Mouse (Mus musculus) lung, postnatal 25 days (tissue): ENCODE data around the gene Tacc2.
A peak's percentile ranks its signal among the peaks of the same experiment; 100 is the strongest.
"Not testable (repeated sequence)": the region's sequence is repeated elsewhere in the genome, so short reads cannot be mapped to it uniquely, and the experiment has no call there.

ENCODE experiments used
- DNase-seq: peaks from one replicate; pipeline ENCODE4 v3.0.0; 2022; ENCODE audit warnings: low spot score

The Tacc2 gene

GRCm38 (mm10) chr7:130577388-130578003 is at the start of gene Tacc2:
Gene Tacc2, plus strand, starts transcription at chr7:130577438.
- no peak for DNase-seq

GRCm38 (mm10) chr7:130531138-130531537 is 46.1 kb upstream of the Tacc2 start:
- DNase-seq: not testable (repeated sequence)

- peak; percentile 91 for DNase-seq
These were observed 43.6 kb upstream of the Tacc2 start for GRCm38 (mm10) chr7:130533316-130534260.

DNA sequence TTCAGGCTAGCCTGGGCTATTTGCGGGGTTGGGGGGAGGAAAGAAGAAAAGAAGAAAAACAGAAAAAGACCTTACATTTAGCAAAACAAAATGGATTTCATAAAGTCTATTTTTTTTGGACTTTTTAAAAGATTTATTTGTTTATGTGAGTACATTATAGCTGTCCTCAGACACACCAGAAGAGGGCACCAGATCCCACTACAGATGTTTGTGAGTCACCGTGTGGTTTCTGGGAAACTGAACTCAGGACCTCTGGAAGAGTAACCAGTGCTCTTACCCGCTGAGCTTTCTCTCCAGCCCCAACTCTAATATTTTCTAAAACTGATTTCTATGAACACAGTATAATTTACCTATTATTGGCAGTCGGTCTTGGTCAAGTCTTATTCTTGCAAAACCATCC is 42.1 kb upstream of the Tacc2 start:
- DNase-seq: no peak

DNA sequence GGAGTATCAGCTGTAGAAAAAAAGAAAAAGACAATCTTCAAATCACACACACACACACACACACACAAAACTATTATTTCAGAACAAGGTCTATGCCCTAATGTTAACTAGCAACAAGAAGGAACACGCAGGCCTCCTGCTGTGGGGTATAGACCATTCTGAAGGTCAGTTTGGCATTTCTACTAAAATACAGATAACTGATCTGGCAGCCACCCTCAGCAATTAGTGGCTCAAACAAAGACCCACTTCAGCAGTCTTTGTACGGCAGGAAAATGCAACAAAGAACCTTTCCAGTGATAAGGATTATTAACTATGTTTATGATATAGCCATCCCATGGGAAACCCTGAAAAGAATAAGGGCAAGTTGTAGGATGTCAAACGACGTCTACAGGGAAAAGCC is 40.2 kb upstream of the Tacc2 start:
- DNase-seq: no peak

- no peak for DNase-seq
These were observed 37.1 kb upstream of the Tacc2 start for GRCm38 (mm10) chr7:130540176-130540575.

DNA sequence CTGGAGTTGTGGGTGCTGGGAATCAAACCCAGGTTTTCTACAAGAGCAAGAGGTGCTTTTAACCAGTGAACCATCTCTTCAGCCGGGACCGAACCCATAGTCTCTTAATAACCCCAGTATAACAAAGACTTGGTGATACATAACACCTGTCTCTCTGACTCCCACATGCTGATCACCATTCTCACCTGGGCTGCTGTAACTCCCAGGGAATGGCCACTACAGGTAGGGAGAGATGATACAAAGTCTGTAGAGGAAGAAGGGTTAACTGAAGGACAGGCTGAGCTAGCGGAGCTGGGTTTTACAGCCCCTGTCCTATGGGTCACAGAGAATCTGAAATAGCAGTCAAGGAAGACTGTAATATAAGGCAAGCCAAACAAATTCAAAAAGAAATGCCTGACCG is 34.1 kb upstream of the Tacc2 start:
- DNase-seq: no peak

DNA sequence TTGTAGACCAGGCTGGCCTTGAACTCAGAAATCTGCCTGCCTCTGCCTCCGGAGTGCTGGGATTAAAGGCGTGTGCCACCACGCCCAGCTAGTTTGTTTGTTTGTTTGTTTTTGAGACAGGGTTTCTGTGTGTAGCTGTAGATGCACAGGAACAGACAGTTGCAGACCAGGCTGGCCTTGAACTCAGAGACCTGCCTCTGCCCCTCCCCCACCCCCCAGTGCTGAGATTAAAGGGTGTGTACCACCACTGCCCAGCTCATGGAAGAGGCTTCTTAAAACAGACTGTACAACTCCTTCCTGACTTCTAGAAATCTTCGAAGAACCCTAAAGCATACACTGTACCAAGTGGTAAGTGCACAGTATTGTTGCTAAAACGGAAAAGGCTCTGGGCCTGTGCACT is 31.8 kb upstream of the Tacc2 start:
- no peak for DNase-seq

DNA sequence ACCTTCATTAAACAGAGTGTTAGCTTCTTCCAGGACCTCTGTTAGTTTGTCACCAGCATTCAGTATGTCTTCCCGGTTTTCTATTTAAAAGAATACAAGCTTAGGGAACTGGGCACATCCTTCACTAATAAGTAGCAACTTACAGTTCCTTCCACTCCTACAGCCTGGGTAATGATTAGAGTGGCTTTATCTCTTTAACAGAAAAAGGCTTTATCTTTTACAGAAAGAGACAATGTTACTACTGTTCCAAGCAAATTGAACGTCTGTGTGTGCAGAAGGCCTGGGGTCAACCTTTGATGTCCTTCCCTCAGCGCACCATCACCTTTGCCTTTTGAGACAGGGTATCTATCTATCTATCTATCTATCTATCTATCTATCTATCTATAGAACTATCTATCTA is 31.3 kb upstream of the Tacc2 start:
- no peak for DNase-seq

- DNase-seq: no peak
These were observed 30.8 kb upstream of the Tacc2 start for GRCm38 (mm10) chr7:130546421-130546790.

DNA sequence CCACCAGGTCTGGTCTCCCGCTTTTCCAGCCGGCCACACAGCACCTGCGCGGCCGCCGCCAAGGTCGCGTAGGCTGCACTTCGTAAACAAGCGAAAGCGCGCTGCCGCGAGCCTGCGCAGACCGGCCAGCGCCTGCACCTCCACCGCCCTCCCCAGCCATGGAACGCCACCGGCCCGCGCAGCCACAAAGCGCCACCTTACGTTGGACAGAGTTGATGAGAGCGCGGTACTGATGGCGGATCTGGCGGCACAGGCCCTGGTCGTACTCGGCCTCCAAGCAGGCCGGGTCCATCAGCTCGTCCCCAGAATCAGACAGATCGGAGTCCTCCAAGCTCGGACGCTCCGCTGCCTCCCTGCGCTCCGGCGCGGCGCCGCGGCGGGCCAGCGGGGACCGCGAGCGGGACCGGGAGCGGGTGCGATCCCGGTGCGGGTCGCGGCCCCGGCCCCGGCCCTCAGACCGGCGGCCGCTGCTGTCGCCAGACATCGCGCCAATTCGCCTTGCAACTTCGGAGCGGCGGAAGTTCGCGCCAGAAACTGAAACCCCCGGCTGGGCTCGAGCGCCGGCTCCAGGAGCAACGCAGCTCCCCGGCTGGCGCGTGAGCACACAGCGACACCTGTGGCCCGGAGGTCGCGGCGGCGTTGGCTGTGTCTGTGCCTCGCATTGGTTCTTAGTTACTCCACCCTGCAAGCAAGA is 30.3 kb upstream of the Tacc2 start:
- peak; percentile 93 for DNase-seq

- DNase-seq: no peak
These were observed 29.5 kb upstream of the Tacc2 start for GRCm38 (mm10) chr7:130547635-130548175.

DNA sequence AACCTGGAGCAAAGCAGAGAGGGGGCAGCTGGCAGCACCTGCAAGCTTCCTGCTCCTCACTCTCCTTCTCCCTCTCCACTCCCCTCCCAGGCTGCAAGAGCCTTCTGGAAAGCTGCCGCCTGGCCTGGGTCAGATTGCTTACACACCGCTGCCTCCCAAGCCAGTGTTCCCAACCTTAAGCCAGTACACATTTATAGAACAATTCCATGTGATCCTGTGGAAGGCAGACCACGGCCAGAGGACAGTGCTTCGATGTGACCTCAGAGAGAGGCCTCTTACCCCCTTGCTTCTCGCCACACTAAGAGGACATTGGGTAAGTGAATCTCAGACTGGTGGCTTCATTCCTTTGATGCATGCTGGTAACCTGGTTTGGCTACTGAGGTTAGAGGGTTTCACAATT is 24.5 kb upstream of the Tacc2 start:
- peak; percentile 31 for DNase-seq

GRCm38 (mm10) chr7:130553321-130553720 is 23.9 kb upstream of the Tacc2 start:
- no peak for DNase-seq

GRCm38 (mm10) chr7:130555597-130555996 is 21.6 kb upstream of the Tacc2 start:
- no peak for DNase-seq

DNA sequence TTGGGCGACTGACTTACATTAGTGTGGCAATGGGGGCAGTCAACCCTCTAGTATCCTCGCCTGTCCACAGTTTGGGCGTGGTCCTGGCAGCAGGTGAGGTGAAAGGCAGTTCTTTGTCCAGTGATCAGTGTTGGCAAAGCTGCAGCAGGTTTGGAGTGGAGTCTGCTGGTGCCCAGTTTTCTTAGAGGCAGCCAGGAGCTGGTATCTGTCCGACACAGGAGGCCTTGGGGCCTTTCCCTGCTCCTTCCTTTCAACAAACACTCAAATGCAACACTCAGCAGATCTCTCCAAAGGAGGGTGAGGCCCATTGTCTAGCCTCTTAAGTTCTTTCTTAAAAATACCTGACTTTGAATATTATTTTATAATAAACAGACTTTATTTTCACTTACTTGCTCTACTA is 18.6 kb upstream of the Tacc2 start:
- no peak for DNase-seq

DNA sequence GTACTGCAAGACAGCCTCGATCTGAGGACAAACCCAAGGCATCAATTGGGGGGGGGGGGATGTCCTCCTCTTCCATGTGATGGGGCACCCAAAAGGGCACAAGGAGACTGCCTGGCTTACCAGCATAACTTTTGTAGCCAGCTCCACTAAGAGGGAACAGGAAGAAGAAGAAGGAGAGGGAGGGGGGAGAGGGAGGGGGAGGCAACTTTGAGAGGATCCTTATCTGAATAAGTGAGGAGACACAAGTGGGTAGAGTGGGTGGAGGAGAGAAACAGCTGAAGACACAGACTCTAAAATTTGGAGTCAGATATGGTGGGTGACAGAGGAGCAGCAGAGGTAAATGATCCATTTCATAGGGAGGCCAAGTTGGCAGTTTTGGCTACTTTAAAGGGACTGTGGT is 16.3 kb upstream of the Tacc2 start:
- no peak for DNase-seq

DNA sequence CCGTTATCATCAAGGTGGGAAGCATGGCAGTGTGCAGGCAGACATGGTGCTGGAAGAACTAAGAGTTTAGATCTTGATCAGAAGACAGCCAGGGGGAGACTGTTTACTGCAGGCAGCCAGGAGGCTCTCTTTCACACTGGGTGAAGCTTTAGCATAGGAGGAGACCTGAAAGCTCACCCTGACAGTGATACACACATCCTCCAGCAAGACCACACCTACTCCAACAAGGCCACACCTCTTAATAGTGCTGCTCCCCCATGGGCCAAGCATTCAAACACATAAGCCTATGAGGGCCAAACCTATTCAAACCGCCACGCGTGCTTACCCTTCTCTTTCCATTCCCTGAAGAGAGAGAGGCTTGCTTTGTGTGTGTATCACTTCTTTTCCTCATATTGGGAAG is 14.0 kb upstream of the Tacc2 start:
- DNase-seq: no peak

DNA sequence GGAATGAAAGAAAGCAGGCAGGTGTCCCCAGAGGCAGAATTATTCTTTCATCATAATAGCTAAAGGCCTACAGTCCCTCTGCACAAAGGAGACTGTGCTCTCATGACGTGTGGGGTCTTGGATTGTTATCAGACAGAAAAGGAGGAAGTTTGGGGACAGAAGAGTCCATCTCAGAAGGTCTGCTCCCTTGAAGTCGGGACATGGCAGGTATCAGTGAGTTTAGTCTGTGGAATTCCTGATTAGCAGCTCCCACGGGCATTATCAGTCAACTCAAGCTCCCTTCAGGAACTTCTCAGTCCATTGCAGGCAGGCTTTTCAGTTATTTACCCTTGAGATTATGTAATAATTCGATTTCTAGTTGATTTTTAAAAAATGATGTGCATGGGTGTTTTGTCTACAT is 13.4 kb upstream of the Tacc2 start:
- DNase-seq: no peak

DNA sequence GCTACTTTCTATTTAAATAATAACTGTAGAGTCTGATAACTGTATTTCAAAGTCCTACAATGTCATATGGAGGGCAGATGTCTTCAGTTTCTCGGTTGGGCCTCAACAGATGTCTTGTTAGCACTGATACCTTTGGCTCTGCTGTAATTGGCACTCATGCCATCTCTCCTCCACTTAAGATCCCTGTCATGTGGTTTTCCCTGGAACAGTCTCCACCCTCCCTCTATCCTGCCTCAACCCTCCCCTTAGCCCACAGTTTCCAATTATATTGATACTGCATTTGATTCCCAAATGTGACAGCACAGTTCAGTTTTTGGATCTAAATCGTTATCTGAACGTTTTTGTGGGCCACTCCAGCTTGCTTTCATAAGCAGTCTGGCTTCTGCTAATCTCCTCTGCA is 12.6 kb upstream of the Tacc2 start:
- no peak for DNase-seq

GRCm38 (mm10) chr7:130568783-130569436 is 8.3 kb upstream of the Tacc2 start:
- no peak for DNase-seq

- no peak for DNase-seq
These were observed 6.8 kb upstream of the Tacc2 start for GRCm38 (mm10) chr7:130570472-130570871.
